Mouse (Mus musculus) frontal cortex, adult (tissue): ENCODE measurements around the gene 4930467E23Rik.
"Not testable (repeated sequence)": the region's sequence is repeated elsewhere in the genome, so short reads cannot be mapped to it uniquely, and the experiment has no call there.

Source experiments
- ATAC-seq: cut with Nextera tagmentation; 2 replicates; pipeline ENCODE4 v1.9.2; 2017; ENCODE audit warnings: mild to moderate bottlenecking, moderate library complexity, mixed read lengths; ENCODE audit not compliant: low TSS enrichment

Gene 4930467E23Rik

DNA sequence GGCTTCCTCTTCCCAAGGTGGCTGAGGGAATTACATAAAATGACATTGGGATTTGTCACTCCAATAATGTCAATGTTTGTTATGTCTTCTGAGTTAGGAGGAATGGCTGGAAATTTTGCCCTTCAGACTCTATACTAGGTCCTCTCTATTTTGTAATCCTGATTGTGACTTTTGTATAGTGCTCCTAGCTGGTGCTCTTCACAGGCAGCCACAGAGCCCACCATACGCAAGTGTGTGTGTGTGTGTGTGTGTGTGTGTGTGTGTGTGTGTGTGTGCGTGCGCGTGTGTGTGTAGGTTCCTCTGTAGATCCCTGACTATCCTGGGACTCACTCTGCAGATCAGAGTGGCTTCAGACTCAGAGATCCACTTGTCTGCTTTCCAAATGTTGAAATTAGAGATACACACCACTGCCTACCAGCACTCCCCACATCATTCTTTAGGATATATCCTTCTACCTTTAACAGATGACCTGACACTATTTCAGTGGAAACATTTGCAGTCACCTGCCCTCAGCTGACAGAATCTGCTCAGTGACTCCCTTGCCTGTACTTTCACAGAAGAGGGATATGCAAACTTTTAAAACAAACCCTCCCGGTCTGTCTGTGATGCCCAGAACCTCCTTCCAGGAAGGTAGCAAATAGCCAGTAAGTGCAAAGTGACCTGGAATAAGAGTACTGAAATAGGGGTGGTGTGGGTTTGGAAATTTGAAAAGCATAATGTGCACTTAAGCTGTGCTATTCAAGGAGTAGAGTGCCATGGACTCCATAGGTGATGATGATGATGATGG lies 52.1 kb downstream of the 4930467E23Rik start:
- ATAC-seq = not testable (repeated sequence)

DNA sequence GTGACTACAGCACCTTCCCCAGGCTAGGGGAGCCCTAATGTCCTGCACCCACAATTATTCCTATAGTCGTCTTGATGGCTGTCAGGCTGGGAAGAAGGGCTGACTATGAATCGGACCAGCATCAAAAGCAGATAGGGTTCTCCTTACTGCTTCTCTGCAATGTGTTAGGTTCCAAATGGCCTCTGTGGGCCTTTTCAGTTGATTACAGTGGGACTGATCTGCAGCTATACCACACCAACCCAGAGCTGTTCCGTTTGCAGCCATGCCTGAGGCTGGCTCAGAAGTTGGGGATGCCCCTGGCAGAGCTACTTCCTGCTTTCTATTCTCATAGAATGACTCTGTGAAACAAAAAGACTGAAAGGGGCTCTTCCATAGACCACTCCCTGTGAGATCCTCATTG lies 53.4 kb downstream of the 4930467E23Rik start:
- ATAC-seq = not testable (repeated sequence)

DNA sequence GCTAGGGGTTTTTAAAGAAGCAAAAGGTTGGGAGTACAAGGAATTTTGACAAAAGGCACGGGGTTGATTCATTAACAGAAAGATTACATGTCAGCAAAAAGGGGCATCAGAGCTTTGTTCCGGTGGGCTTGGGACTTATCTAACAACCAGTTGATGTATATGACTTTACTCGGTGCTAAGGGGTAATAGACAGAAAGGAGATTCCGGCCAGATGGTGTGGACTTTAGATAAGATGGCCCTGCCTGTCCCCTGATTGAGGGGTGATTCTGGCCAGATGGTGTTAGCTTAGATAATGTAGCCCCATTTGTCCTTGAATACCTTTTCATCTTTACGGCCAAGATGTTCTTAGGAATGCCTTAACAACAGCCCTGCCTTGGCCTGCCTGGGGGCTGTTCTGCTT lies 54.5 kb downstream of the 4930467E23Rik start:
- ATAC-seq = not testable (repeated sequence)

DNA sequence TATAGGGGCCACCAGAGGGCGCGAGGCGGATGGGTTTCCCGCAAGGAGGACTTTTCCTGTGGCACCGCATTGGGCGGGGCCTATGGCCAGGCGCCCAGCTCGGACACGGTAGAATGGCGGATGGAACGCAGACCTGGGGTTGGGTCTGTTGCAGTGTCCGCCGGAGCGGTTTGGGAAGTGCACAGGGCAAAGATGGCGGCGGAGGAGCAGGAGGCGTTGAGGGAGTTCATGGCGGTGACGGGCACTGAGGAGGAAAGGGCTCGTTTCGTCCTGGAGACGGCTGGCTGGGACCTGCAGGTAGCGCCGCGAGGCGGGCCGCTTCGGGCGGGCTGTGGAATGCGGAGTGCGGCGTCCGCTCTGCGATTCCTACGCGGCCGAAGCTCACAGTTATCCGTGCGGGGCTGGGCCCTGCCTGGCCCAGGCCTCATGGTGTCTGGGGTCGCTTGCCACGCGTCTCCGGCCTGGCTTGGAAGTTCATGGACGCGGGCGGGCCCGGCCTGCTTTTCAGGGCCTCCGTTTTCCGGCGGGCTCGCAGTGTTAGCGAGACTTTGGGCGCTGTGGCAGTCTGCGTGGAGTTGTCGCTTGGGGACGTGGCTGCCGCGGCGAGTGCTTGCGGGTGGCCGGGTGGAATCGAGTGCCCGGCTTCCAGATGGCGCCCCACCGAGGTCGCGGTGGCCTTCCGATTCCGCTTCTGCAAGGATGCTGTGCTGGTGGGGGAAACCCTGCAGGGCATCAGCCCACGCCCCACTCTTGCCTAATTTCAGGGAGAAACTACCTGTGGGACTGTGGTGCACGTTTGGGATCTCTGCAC lies 55.4 kb downstream of the 4930467E23Rik start:
- ATAC-seq = peak; percentile 99

DNA sequence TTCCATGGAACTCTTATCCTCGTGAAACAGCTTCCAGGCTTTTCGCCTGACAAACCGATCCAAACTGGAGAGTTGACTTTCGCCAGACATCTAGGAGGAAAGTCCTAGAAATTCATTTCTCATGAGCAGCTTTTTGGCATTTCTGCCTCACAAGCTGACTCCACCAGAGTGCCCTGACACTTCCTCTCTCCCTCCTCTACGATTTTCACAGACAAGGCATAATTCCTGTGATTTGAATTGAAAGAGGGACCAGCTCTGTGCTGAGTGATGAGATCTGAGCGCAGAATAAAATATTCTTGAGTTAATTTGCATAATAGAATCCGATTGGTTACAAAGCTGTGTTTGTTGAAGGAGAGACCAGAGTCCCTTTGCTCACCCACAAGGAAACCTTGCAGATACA lies 63.3 kb downstream of the 4930467E23Rik start:
- not testable (repeated sequence) for ATAC-seq
